Mouse (Mus musculus): Measurements from ENCODE around the gene Ube2q1. TPM values are rescaled to one million over a fixed set of nuclear protein-coding genes. Genes with fewer than 3 reads are reported as not detected.
"Not testable (repeated sequence)": the region's sequence is repeated elsewhere in the genome, so short reads cannot be mapped to it uniquely, and the experiment has no call there.

Gene Ube2q1
- total RNA-seq, 2 experiments from 2014 or later: 28.0 to 28.6 TPM

DNA sequence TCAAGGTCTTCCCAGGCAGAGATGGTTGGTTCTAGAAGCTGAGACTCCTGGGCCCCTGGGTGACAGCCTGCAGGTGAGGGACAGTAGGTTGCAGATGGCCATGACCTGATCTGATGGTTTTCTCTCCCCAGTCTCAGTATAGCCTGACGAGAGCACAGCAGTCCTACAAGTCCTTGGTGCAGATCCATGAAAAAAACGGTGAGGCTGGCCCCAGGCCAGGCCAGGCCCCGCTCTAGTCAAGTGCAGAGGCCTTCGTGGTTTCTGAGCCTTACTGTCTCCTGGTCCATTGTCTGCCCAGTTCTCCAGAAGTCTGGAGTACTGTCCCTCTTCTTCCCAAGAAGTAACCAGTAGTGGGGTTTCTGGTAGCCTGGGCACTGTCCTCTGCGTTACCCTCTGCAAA, 8.2 kb downstream of the Ube2q1 start:
- intact Hi-C loops (cut with DNase I): loop anchor here (5.0 kb wide), 1 partner anchor 181 kb away; the partner anchor contains the start of gene Atp8b2
- DNase-seq: no peak

DNA sequence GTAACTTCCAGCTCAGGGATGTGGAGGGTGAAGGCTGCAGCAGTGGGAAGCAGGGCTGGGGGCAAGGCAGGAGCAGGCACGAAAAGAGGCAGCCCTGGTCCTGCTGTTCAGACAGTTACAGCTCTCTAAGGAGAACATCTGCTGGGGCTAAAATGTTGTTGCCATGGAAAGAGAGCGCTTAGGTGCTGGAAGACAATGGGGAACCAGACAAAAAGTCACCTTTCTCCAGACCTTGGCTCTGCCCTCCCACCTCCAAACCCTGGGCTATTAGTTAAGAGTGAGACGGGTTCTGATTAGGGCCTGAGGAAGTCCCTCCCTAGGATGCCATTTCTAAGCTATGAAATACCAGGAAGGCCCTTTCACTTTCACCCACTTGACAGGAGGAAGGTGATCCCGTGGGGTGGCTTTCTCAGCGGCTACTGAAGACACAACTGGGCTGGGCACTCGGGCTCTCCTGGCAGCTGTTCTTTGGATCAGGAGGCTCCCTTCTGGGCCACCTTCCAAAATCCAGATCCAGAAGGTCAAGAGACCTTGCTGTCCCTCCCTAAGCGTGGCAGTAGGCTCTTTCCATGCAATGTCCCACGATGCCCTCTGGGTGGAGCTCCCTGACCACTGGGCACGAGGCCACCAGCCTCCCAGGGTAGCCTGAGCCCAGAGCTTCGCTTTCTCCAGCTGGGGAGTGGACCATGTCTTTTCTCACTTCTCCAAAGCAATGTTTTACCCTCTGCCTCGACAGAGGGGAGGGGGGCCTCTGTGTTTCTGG, 11.8 kb downstream of the Ube2q1 start:
- peak; percentile 87 to 92 for DNase-seq
- intact Hi-C loops (cut with DNase I): loop anchor here (1.0 to 5.0 kb wide), 2 partner anchors 73 to 177 kb away; partner anchors contain the start of gene Atp8b2

DNA sequence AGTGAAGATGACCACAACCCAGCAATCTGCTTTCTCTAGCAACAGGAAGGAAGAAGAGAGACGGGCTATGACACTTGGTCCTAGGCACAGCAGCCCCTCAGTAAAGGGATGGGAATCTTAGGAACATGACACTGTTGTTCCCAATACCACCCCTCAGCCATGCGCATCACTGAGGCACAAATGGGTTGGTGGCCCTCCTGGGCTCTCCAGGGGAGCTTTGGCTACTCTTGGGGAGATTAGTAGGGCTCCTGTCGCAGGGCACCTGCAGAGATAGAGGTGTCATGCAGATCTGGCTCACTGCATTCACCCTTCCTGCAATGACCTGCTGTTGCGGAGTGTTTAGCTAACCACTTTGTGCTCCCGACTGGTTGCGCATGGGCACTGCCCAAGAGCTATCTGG, 12.9 kb downstream of the Ube2q1 start:
- intact Hi-C loops (cut with DNase I): no loop called here
- no peak for DNase-seq

DNA sequence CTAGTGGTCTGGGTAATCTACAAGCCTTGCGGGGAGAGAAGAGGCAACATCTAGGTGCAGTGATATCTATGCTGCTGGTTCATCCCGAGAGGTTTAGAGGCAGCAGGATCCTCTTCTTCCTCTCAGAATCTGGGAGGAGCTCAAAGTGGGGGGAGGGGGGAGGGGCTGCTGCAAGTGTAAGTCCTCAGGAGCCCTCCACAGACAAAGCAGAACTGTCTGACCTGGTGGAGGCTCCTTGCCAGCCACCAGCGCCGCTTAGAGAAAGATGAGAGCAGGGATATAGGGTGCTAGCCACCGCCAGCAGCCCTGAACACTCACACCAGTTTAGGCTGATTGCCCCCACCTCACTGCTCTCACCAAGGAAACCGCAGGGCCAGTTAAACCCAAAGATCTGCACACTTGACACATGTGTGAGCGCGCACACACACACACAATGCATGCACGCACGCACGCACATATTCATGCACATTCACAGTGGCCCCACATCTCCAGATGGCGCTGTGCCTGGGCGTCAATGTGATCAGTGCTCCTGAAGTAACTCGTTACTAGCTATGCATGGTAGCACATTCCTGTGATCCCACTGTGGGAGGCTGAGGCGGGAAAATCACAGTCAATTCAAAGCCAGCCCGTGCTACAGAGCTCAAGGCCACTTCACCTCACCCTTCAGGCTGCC, 15.4 kb downstream of the Ube2q1 start:
- DNase-seq: no peak
- intact Hi-C loops (cut with DNase I): no loop called here

DNA sequence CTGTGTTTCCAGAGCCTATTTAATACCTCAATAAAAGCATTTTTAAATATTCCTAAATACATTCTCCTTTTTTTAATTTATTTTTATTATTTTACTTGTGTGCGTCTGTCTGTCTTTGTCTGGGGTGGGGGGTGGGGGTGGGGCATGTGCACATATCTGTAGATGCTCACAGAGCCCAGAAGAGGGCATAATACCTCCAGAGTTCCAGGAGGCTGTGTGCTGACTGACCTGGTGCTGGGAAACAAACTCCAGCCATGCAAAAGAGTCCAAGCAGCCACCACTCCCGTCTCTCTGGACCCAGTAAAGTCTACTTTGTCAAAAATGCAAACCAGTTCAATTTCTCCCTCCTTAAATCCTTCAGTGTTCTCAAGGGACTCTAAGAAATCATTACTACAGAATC, 21.2 kb downstream of the Ube2q1 start:
- intact Hi-C loops (cut with DNase I): no loop called here
- DNase-seq: no peak

DNA sequence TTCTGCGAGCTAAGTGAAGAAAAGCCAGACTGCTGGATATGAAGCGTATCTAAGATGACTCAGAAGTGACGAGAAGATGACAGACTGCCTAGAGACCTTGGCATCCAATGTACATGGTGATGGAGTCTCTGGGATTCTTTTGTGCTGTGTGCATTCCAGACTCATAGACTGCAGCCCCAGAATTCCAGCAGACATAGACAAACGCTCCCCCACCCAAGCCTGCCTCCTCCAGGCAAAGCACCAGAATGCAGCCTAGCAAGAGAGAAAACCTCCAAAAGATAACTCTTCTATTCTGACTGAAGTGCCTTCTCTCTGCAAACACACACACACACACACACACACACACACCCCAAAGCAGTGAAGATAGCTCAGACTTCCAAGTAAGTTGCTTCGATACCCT, 22.3 kb downstream of the Ube2q1 start:
- no peak for DNase-seq
- intact Hi-C loops (cut with DNase I): no loop called here

DNA sequence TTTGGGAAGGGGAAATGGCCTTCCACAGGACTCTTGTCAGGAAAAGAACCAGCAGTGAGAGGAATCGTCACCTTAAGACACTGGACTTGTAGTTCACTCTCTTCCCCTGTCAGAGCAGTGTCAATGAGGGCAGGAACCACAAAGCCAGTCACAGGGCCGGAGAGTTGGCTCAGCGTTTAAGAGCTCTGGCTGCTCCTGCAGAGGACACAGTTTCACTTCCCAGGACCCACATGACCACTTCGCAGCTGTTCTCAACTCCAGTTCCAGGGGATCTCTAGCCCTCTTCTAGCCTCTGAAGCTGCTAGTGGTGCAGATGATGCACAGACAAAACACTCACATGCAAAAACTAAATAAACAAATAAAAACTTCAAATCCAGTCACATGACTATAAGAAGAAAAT, 22.9 kb downstream of the Ube2q1 start:
- peak; percentile 17 to 27 for DNase-seq

DNA sequence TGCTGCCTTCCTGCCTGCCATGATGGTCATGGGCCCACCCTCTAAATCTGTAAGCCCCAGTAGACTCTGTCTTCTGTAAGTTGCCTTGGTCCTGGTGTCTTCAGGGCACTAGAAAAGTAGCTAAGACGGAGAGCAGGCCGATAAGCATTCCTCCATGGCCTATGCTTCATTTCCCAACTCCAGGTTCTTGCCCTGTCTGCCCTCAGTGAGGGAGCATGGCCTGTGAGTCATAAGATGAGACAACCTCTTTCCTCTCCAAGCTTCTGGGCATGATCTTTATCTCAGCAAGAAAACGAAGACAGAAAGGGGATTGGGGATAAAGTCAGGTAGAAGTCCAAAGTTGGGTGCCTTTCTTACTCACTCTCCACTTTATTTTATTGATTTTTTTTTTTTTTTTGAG, 25.1 kb downstream of the Ube2q1 start:
- no peak for DNase-seq
- intact Hi-C loops (cut with DNase I): no loop called here

More for the DNA sequence above, 22.9 kb downstream of the Ube2q1 start:
- intact Hi-C loops (cut with DNase I): no loop called here

DNA sequence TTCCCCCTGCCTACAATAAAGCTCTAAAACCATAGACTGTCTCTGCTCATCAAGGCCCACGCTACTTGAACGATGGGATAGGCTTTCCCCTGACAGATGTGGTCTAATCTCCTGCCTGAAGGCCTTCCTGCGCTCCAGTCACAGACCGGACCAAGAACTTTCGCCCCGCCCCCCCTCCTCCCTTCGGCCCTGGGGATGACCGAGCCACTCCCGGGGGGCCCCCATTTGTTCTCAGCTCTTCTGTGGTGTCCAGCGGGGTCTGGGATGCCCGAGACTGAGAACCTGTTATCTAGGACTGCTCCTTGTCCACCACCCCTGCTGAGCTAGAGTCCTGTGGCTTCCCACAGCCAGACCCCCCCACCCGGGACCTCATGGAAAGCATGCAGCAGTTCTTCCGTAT, 26.1 kb downstream of the Ube2q1 start:
- intact Hi-C loops (cut with DNase I): no loop called here
- DNase-seq: no peak

DNA sequence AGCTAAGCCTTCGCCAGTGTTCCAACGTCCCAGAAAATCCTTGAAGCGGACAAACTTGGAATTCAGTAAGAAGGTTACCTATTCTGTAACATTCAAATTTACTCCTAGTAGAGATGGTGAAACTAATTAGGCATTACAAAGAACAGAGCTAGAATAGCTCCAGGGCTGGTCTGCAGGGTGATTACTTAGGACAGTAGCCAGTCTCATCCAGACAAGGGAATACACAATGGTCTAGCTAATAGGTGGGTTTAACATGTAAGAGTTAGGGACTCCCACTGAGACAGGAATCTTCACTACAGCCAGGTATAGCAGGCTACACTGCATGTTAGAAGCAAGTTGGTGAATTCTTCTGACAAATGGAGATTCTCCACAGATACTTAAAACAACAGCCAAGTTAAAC, 26.7 kb downstream of the Ube2q1 start:
- intact Hi-C loops (cut with DNase I); DNase-seq: not testable (repeated sequence)

DNA sequence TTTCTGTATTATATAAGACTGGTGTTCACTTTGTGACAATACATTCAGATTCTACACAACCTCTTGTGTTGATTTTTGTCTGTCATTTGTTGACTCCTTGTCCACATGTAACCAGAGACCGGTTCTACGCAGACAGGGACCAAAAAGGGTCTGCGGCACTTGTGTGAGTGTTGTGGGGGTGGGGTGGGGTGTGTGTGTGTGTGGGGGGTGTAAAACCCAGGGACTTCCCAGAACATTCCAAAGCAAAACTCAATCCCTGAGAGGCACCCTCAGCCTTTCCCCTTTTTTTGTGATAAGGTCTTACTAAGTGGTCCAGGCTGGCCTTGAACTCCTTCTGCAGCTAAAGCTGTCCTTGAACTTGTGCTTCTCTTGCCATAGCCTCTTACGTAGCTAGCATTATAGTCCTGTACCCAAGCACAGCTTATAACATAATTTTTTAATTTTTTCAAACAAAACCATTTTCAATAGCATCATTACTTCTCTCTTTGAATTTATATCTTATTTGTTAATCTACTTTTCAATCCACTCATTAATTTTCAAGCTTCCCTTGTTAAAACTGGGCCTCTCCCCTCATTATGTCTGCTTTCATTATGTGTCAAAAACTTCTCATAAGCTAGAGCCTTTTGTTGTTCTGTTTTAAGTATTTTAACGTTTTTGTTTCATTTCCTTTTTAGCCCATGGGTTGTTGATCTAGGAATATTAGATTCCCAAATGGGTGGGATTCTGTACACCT, 27.5 kb downstream of the Ube2q1 start:
- intact Hi-C loops (cut with DNase I): no loop called here
- no peak for DNase-seq

DNA sequence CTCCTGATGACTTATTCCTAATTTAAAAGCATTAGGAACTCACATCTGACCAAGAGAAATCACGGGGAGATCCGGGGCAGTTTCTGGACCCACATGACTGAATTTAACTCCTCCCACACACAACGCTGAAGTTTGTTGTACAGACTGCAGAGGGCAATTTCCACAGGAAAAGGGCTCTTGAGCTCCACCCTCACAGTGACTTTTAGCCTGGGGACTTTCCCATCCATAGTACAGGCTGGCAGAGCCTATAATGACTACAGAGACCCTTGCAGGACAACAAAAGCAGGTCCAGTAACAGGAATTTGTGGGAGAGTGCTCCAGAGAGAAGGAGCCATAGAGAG, 28.1 kb downstream of the Ube2q1 start:
- intact Hi-C loops (cut with DNase I): no loop called here
- no peak for DNase-seq

DNA sequence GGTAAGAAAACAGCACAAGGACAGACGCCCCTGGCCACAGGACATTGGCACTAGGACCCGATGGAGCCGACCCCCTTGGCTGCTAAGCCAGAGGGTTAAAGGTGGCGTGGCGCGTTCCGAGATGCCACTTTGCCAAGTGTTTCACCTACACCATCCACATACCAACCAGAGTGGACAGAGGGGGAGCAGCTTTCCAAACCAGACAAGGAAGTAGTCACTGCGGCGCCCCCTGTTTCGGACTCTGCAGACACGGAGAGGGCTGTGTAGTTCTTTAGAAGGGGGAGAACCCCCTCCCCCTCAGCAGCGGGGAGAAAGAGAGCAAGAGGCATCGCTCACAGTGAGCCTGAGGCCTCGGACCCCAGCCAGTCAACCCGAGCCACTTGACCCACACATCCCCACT, 29.5 kb downstream of the Ube2q1 start:
- intact Hi-C loops (cut with DNase I): no loop called here
- DNase-seq: no peak

DNA sequence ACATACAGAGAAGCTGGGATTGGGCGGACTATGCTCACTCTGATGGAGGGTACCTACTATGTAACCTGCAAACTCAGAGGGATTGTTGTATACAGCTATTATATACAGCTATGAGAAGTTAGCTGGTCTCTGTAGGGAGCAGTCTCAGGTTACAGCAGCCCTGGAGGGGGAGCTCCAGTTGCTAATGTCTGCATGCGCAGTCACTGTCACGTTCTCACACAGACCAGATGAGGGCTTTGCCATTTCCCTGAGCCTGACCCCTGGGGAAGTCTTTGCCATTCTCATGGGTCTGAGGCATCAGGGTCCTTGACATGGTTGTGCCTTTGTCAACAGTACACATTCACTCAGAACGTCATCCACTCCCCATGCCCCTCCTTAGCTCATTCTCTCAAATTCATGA, 31.8 kb downstream of the Ube2q1 start:
- intact Hi-C loops (cut with DNase I): no loop called here
- no peak for DNase-seq

DNA sequence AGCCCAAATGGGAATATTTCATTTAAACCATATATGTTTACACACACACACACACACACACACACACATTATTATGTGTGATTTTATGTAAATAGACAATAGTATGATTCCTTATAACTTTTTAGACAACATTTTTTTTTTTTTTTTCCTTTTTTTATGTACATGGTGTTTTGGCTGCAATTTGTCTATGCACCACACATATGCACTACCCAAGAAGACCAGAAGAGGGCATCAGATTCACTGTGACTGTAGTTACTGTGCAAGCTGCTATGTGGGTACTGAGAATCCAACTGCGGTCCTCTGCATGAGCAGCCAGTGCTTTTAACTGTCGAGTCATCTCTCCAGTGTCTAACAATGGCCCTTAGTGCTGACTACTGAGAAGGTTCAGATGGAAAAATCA, 33.3 kb downstream of the Ube2q1 start:
- DNase-seq: no peak
- intact Hi-C loops (cut with DNase I): no loop called here

DNA sequence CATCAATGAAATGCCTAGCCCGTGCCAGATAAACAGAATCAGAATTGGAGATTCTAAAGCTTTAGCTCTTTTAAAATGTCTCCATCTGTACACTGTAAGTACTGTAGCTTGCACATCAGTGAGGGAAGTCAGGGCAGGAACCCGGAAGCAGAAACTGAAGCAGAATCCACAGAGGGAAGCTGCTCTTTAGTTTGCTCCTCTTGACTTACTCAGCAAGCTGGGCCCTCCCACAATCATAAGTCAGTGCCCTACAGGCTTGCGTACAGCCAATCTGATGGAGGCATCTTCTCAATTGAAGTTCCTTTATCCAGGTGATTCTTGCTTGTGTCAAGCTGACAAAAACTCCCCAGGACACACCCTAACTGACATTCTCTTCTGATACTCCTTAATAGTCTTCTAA, 33.8 kb downstream of the Ube2q1 start:
- no peak for DNase-seq
- intact Hi-C loops (cut with DNase I): no loop called here

DNA sequence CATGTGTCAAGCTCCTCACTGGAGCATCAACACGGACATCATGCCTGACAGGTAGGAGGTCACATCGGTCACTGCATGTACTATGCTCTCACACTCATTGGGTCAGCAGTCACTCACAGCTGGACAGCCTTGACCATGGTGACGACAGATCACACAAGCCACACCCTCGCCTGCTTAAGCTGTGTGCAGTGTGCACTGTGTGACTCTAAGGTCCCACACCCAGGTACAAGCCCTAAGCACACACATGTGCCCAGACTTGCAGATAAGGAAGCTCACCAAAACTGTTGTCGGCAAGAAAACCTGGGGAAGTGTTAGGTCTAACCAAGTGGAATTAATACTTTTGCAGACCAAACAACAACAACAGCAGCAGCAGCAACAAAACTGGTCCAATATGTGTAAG, 34.5 kb downstream of the Ube2q1 start:
- no peak for DNase-seq
- intact Hi-C loops (cut with DNase I): no loop called here

DNA sequence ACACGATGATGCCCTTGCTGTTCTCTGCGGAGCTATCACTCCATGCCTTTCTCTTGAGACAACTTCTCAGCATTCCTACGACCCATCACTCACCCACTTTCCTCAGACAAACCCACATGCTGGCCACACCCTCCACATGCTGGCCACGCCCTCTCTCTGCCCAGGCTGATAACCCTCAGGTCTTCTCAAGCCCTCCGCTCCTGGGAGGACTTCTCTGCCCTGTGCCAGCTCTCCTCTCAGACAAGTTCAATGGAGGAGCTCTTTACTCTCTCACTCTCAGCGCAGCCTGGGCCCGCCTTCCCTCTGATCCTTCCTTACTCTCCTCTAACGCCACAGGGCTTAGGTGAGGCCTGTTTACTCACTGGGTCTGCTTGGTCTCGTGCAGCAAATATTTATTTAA, 35.2 kb downstream of the Ube2q1 start:
- DNase-seq: no peak
- intact Hi-C loops (cut with DNase I): no loop called here

DNA sequence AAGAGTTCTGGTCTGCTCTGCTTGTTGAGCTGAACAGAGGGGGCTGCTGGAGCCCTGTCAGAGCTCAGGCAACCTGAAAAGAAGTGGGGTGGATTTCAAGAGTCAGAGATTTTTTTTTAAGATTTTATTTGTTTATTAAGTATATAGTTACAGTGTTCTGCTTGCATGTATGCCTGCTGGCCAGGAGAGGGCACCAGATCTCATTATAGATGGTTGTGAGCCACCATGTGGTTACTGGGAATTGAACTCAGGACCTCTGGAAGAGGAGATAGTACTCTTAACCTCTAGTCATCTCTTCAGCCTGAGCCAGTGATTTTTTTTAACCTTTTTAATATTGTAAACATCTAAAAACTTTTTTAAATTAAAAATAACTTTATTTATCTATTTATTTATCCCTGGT, 37.4 kb downstream of the Ube2q1 start:
- intact Hi-C loops (cut with DNase I): no loop called here
- DNase-seq: no peak

DNA sequence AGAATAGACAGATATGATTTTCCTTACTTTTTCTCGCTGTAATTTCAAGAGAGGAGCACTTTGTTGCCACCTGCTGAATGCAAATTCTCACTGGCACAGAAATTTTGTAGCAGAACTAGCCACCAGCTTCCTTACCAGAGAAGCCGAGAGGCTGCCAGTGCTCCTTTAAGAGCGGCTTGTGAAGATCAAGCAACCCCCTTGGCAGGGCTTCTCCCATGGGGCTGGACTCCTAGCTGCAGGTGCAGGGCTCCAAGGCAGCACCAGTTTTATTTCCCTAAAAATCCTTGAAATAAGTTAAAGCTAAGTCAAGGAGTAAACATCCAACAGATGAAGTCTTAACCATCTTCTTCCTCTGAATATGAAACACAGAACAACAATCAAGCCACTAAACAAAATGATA, 38.8 kb downstream of the Ube2q1 start:
- intact Hi-C loops (cut with DNase I): no loop called here
- no peak for DNase-seq

DNA sequence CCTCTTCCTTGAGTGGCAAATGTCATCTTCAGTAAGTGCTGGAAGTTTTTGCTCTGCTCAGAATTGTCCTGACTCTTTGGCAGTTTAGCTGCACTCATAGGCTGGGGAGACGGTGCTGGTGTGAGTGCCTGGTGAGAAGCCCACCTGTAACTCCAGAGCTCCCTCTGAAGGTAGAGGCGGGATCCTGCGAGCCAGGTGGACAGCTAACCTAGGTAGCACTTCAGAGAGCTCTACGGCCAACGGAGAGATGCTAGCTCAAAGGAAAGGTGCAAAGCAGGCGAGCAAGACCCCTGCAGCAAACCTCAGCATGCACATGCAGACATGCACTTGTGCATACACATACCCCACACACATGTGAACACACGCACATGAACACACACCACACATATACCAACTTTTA, 40.6 kb downstream of the Ube2q1 start:
- intact Hi-C loops (cut with DNase I): no loop called here
- no peak for DNase-seq

DNA sequence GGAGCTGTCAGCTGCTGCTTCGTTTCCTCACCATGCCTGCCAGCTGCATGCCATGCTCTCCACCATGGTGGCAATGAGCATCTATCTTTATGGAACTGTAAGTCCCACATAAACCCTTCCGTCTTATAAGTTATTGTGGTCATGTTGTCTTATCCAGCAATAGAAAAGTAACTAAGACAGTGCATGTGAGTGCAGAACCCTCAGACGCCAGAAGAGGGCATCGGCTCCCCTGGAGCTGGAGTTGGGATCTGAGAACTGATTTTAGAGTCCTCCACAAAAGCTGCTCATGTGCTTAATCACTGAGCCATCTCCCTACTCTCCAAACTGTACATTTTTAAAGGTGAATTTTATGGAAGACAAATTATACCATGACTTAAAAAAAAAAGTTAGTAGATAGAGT, 43.6 kb downstream of the Ube2q1 start:
- DNase-seq: peak; percentile 57 to 66
- intact Hi-C loops (cut with DNase I): loop anchor here (1.0 to 5.0 kb wide), 2 partner anchors 41 to 105 kb away; no protein-coding TSS in a partner anchor

Data from heart, postnatal 14 days (tissue).